Mouse (Mus musculus): ENCODE data around the gene Fhit. TPM values are rescaled to one million over a fixed set of nuclear protein-coding genes. Genes with fewer than 3 reads are reported as not detected.

Fhit gene
- polyA plus RNA-seq (2012; rRNA removed), result 0.90 and 1.1 TPM in 2 replicates

DNA sequence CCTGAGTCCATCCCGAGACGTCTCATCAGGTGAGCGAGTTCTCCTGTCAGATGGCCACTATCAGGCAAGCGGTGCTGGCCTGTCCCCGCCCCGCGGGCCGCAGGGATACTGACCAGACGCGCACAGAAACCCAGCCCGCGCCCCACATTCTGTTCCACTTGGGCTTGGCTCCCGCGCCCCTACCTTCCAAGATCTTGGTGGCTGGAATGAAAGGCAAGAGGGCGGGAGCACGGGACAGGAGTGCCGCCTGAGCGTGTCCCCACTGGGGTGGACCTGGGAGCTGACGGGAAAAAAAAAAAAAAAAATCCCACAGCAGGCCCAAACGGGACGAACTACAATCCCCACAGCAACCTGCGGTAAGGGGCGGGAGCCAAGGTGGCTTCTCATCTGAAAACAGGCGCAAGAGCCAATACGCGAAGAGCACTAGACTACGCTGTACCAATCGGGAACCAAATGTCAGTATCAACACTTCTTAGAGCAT is at the start of gene Fhit:
TSS of gene Fhit (minus strand) at position 285 of the 481 bp plus-strand sequence.

Other genes starting within 250 kb of the Fhit start
- 0.18 and 0.27 TPM in 2 replicates for gene Gm3839, start 194.7 kb upstream of the Fhit start, polyA plus RNA-seq (2012; rRNA removed)

Data from liver, embryonic 14 days (tissue).